Mouse (Mus musculus) layer of hippocampus, postnatal 10 days (tissue): Measurements from ENCODE around the gene Crocc2. TPM values are rescaled to one million over a fixed set of nuclear protein-coding genes. Genes with fewer than 3 reads are reported as not detected.
A peak's percentile ranks its signal among the peaks of the same experiment; 100 is the strongest.
"Not testable (repeated sequence)": the region's sequence is repeated elsewhere in the genome, so short reads cannot be mapped to it uniquely, and the experiment has no call there.

Experiments used
- DNase-seq, 2 experiments: peaks; one replicate each; pipeline ENCODE4 v3.0.0; 2021; ENCODE audit warnings: low spot score in 2 of 2
- total RNA-seq, 2 experiments: library from RNA; stranded (reverse); gene quantifications; 2 replicates each; pipeline ENCODE4 v1.2.3; 2021

The Crocc2 gene
- total RNA-seq, 2 experiments from 2014 or later: 0.80 to 0.98 TPM

GRCm38 (mm10) chr1:93161350-93161749 is 7.2 kb upstream of the Crocc2 start:
- no peak for DNase-seq

GRCm38 (mm10) chr1:93161921-93162320 is 6.6 kb upstream of the Crocc2 start:
- DNase-seq: no peak

GRCm38 (mm10) chr1:93162588-93162987 is 5.9 kb upstream of the Crocc2 start:
- DNase-seq: no peak

DNA sequence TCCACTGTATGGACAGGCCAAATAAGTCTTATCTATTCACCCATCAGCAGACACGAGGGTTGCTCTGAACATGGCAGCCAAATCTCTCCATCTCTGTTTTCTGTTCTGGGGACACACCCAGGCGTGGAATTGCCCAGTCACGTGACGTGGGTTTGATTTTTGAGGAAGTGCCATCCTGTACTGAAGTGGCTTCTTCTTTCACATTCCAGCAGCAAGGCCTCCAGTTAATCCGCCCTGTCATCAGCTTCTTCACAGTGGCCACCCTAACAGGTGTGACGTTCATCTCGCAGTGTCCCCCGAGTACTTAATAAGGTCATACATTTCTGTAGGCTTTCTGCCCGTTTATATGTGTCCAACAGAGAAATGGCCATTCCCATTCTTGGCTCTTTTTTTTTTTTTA is 3.1 kb upstream of the Crocc2 start:
- DNase-seq: no peak

DNA sequence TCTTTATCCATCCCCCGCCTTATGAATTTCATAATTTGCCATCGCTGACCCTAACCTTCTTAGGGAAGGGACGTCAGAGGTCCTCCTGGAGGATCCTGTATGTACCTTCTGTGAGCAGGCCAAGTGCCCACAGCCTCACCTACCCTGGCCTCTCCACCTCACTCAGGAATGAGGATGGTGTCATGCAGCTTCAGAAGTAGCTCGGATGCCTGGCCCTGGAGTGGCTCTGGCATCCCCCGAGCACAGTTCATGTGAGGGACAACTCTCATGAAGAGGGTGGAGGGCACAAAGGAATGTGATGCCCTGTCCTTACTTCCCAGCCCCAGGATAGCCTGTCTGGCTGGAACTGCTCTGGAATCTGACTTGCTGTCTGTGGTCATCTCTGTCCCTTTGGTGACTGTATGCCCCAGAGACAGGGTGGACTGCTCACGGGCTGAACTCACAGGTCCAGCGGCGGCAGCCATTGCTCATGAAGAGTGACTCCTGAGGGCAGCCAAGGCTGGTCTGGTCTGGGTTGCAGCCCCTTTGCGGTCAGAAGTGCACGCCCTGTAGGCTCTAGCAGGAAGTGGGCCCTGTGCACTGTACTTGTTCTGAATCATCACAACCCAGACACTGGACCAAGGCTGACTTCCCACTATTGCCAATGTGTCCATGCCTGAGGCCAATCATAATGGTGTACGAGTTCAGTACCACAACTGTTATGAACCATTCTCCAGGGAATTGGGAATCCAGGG is 2.0 kb upstream of the Crocc2 start:
- no peak for DNase-seq

DNA sequence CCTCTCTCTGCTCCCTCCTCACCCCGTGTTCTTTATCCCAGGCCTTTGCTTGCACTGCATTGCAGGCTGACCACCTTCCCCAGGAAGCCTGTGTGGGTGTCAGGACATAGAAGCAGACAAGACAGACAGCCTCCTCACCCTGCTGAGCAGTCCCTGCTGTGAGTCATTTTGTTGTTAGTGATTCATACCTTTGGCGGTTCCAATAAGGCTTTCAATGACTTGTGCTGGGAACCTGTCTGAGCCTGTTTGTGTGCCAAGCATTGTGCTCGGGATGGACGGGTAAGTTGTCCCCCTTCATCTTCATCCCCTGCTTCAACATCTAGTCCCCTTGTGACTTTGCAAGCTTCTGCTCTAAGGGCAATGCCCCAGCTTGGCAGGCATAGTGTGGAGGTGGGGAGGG is 5.1 kb downstream of the Crocc2 start:
- no peak for DNase-seq

GRCm38 (mm10) chr1:93174399-93174798 is 5.9 kb downstream of the Crocc2 start:
- DNase-seq: peak; percentile 85 to 87

DNA sequence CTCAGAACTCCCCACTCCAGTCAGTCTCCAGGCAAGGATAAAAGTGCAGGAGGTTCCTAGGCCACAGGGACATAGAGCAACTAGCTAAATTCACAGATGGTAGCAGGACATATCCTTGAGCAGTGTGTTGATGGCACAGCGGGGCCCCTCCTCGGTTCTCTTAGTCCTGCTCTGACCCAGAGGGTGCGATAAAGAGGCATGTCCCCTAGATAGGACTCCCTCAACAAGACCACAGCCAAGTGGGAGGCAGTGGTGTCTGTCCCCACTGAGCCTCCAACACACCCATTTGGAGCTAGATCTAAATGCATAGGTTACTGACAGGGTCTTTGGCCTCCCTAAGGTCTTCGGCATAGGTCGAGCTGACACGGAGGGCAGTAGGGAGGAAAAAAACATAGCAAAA is 7.3 kb downstream of the Crocc2 start:
- no peak for DNase-seq

DNA sequence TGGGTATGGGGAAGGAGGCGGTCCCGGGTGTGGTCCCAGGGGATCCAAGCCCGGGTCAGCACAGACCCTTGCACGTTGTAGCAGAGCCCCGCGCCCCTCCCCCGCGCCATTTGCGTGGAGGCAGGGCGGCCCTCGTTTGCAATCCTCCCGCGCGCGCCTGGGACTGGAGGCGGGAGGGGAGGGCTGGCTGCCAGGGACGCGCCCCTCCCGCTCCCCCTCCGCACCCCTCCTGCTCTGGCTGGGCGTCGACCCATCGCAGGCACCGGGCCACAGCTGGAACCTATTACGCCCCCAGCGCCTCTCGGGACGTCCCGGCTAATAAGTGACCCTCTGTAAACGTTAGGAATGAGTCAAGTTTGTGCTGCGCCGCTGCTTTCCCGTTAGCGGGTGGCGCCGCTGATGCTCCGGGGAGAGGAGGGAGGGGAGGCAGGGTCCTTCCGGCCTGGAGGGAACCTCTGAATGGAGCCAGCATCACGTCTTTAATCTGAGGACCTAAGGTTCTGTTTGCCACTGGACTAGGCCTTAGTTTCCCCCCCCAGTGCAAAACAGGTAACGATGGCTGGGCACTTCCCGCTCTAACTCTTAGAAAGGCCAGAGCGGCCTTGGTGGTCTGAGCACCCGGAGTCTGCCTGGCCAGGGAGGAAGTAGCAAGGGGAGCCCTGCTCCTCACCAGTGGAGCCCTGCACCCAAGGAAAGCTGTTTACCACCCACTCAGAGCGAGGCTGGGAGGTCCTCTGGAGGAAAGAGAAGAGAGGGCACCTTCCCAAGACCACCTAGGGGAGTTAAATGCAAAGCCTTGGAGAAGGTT is 8.2 kb downstream of the Crocc2 start:
- peak; percentile 52 to 66 for DNase-seq

DNA sequence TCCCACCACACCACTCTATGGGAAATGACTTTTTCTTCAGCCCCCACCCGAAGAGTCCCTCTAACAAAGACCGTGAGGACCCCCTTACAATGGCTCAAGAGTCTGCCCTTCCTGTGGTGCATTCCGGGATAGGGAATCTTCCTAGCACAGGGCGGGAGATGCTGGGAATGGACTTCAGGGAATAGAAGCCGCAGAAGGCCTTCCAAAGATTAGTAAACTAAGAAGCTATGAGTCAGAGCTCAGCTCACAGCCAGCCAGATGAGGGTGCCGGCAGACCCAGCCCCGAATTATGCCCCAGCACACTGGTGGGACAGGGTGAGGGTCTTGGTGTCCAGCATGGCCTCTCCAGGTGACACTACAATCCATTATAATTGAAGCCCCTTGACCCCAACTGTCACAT is 13.8 kb downstream of the Crocc2 start:
- DNase-seq: no peak

GRCm38 (mm10) chr1:93184071-93184828 is 15.7 kb downstream of the Crocc2 start:
- peak; percentile 25 to 55 for DNase-seq

DNA sequence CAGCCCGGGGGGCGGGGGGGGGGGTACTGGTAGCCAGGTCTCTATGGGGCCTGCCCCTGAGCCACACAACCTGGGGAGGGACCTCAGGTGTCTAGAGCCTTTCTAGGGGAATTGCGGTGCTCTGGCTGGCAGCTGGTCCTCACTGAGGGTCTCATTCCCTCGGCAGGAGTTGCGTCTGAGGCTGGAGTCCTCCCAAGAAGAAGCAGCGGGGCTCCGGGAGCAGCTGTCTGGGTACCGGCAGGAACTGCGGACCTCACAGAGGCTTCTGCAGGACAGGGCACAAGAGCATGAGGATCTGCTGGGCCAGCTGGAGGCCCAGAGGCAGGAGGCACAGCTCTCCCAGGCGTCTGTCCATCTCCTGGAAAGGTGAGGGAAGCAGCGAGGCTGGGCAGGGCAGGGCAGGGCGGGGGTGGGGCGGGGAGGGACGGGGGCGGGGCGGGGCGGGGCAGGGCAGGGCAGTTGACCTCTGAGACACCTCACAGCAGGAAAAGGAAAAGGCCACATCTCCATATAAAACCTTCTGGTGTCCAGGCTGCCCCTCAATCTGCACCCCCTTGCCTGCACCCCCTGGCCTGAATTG is 22.3 kb downstream of the Crocc2 start:
- no peak for DNase-seq

- no peak for DNase-seq
Measured at GRCm38 (mm10) chr1:93194961-93195360, 26.4 kb downstream of the Crocc2 start.

GRCm38 (mm10) chr1:93197454-93197853 is 28.9 kb downstream of the Crocc2 start:
- DNase-seq: not testable (repeated sequence)

DNA sequence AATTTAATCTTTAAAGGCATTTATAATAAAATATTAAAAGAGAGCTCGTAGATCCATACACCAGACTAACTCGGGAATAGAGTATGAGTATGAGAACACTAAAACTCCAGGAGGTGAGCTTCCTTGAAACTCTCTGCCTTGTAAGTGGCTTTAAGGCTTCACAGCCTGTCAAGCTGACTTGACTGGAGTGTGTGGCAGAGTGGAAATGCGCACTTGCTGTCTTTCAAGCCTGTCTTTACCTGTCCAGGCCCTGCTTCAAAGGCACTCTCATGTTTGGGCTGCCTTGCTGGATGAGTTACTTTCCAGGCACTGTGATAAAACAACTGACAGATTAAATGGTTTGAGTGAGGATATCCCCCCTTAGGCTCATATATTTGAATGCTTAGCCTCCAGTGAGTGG is 29.4 kb downstream of the Crocc2 start:
- DNase-seq: no peak

GRCm38 (mm10) chr1:93206277-93206970 is 37.9 kb downstream of the Crocc2 start:
- DNase-seq: no peak

DNA sequence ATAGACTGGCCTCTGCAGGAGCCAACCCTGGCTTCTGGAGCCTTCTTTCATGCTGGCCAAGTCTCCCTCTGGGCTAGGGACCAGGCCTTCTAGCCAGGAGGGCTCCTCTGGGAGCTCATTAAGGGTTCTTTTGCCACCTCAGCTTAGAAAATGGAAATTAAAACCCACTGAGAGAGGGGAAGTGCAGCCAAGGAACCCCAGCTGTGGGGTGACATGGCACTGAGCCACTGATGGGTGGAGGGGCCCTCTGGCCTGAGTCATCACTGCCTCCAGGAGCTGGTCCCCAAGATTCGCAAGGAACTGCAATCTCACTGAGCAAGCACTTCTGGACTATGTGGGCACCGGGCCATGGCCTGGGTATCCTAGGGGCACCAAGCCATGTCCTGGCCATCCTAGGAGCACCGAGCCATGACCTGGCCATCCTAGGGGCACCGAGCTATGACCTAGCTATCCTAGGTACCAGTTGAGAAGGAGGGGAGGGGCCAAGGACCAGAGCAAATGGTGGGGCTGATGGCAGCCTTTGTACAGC is 39.1 kb downstream of the Crocc2 start:
- peak; percentile 24 to 57 for DNase-seq

DNA sequence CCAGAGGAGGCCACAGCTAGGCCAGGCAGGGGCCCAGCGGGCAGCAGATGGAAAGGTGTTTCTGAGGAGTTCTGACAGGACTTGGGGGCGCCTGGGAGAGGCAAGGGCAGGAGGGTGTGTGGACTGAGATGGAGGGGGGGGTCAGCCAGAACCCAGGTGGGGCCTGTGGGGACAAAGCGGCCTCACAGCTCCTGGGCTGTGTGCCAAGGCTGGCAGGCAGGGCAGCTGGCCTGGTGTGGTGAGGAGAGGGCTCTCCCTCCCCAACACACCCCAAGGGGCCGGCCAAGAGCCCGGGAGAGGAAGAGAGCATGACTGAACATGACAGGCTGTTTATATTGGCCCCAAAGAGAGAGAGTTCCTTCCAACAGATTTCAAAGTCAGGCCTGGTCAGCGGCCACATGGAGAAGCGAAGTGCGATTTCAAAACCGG is 41.7 kb downstream of the Crocc2 start:
- DNase-seq: peak; percentile 58 to 73

GRCm38 (mm10) chr1:93211019-93211418 is 42.5 kb downstream of the Crocc2 start:
- no peak for DNase-seq

GRCm38 (mm10) chr1:93211549-93212220 is 43.2 kb downstream of the Crocc2 start:
- DNase-seq: no peak
